Mouse (Mus musculus): ENCODE measurements around the gene Ces2e.
"Not testable (repeated sequence)": the region's sequence is repeated elsewhere in the genome, so short reads cannot be mapped to it uniquely, and the experiment has no call there.

The Ces2e gene

GRCm38 (mm10) chr8:104925972-104926596 is at the start of gene Ces2e:
Ces2e (plus strand) TSS chr8:104926260.
- no peak for DNase-seq (ENCODE audit: low spot score)

GRCm38 (mm10) chr8:104886223-104886926 is 39.7 kb upstream of the Ces2e start:
- DNase-seq (ENCODE audit: low spot score) = not testable (repeated sequence)

DNA sequence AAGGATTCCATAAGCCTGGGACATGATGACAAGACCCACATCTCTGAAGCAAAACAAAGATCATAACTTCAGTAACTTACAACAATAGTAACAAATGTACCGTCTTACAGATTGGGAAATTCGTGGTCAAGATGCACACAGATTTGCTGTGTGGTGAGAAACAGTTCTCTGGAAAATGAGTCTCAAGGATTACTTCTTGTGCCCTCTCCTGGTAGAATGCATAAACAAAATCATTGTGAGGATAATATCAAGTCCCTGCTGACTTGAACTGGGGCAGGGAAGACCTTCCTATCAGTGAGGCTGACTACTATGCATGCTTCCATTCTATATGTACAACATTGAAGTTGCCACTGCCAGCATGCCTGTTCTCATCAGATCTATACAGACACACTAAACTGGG is 24.3 kb upstream of the Ces2e start:
- no peak for DNase-seq (ENCODE audit: low spot score)

- DNase-seq (ENCODE audit: low spot score) = no peak
These were observed 18.9 kb upstream of the Ces2e start for GRCm38 (mm10) chr8:104907111-104907510.

DNA sequence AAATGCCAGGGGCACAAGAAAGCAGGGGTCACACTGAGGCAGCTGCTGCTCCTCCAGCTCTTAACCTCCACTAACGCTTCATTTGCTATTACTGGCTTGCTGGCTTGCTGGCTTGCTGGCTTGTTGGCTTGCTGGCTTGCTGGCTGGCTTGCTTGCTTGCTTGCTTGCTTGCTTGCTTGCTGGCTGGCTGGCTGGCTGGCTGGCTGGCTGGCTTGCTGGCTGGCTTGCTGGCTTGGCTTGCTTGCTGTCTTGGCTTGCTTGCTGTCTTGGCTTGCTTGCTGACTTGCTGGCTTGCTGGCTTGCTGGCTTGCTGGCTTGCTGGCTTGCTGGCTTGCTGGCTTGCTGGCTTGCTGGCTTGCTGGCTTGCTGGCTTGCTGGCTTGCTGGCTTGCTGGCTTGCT is 17.0 kb upstream of the Ces2e start:
- not testable (repeated sequence) for DNase-seq (ENCODE audit: low spot score)

GRCm38 (mm10) chr8:104909651-104910050 is 16.4 kb upstream of the Ces2e start:
- not testable (repeated sequence) for DNase-seq (ENCODE audit: low spot score)

GRCm38 (mm10) chr8:104927301-104927700 is 1.2 kb downstream of the Ces2e start:
- DNase-seq (ENCODE audit: low spot score) = no peak

- no peak for DNase-seq (ENCODE audit: low spot score)
These were observed 18.6 kb downstream of the Ces2e start for GRCm38 (mm10) chr8:104944665-104945064.

GRCm38 (mm10) chr8:104947056-104947455 is 21.0 kb downstream of the Ces2e start, which contains the start of gene Ces2f:
Ces2f (plus strand) TSS chr8:104947356.
- no peak for DNase-seq (ENCODE audit: low spot score)

- no peak for DNase-seq (ENCODE audit: low spot score)
These were observed 23.0 kb downstream of the Ces2e start for GRCm38 (mm10) chr8:104949031-104949430.

DNA sequence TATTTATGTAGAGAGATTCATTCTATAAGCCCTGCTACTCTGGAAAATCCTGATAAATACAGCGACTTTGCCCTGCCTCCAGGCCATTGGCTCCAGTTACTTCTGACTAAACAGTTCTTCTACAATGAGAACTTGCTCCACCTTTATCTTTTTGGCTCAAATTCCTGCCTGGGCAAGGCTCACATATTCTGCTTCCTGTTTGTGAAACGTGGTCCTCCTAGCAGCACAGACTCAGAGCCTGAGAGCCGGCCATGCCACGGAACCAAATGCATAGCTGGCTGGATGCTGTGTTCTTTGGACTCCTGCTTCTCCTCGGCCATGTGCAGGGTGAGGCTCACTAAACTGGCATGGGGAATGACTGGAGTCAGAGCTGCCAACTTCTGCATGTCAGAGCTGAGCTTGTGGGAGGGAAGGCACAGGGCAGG is 35.5 kb downstream of the Ces2e start, which contains the start of gene Ces2g:
Gene Ces2g (plus strand): TSS at position 182 of the 425 bp plus-strand sequence.
- DNase-seq (ENCODE audit: low spot score) = peak; percentile 8

GRCm38 (mm10) chr8:104962229-104962901 is 36.3 kb downstream of the Ces2e start:
- DNase-seq (ENCODE audit: low spot score) = no peak

GRCm38 (mm10) chr8:104963375-104963894 is 37.4 kb downstream of the Ces2e start:
- DNase-seq (ENCODE audit: low spot score) = no peak

GRCm38 (mm10) chr8:104984126-104984525 is 58.1 kb downstream of the Ces2e start:
- DNase-seq (ENCODE audit: low spot score) = no peak

Data from ovary, postnatal 10 days (tissue).